Mouse (Mus musculus) brain, adult 2 months (tissue): ENCODE measurements around the gene Gm28051.
A peak's percentile ranks its signal among the peaks of the same experiment; 100 is the strongest.

Source experiments
- DNase-seq: peaks from one replicate; pipeline ENCODE4 v3.0.0; 2011; ENCODE audit warnings: low read depth, low spot score

Gene Gm28051

DNA sequence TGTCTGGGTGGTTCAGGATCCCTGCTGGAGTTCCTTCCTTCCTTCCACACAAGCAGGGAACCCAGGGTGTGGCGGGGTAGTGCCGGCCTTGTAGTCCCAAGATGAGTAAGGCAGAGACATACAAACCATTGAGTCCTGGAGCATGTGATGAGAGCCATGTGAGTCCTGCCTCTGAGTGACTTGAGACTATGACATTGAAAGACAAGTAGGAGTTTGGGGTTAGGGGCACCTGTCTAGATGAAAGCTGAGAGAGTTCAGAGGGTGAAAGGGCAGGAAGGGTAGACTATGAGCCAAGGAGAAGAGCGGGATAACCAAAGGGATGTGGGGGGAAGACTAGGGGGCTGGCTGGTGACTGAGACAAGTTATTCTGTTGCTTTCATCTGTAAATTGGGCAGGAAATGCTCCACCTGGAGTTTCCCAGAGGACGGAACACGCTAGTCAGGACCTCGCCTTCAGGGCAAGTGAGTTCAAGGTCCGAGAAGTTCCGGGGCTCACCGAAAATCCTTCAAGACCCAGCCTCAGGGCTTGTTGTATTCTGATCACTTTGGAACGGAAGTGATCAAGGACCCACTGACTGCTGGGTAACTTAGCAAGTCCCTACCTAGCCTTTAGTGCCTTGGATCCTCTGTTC lies 50.6 kb downstream of the Gm28051 start:
- DNase-seq = no peak

DNA sequence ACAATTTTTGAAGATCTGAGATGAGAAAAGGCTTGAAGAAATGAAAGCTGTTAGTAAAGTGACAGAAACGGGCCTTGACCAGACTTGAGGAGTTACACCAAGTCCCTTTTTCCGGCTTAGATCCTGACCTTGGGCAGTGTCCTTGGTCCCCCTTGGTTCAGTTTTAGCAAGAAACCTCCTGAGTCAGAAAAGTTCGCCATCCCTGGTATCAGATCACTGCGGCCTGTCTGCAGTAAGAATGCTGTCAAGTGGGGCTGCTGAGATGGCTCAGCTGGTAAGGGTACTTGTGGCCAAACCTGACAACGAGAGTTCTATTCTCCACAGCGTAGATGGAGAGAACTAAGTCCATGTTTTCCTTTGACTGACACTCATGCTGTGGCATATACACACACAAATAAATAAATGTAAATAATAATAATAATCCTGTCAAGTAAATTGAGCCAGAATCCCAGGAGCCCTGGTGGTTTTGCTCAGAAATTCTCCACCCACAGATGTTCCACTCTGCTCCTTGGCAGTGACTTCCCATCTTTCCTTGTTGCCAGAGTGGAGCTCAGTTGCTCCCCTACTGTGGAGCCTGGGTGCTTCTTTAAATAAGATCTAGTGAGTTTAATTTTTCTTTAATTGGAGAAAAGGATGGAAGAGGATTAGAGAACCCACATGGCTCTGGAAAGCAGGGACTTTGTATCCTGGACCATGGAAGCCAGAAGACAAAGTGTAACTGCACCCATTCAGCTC lies 51.5 kb downstream of the Gm28051 start:
- peak; percentile 72 for DNase-seq

DNA sequence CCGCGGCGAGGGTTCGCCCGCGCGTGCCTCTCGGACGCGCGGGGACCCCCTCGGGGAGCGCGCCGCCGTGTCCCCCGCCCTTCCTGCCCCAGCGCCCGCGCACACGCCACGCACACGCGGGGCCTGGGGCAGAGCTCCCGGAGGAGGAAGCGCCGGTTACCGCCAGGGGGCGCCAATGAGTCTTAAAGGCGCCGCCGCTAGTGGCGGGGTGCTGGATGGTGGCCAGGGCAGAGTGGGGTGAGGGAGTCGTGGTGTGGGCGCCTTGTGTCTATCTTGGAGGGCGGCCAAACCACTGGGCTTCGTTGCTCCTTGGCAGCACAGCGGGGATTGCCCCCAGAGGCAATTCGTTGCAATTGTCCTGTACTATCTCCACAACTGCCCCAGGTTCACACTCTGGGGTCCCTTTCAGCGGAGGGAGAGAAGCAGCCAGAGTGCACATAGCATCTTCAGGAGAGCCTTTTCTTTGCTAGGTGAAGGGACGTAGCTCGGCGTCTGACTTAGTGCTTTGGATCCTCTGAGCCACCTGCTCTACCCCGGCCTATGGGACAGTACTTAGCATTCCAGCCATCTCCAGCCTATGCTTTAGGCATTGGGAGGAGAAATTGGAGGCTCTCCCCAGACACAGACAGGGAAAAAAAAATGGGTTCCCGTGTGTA lies 52.2 kb downstream of the Gm28051 start:
- DNase-seq = peak; percentile 93

DNA sequence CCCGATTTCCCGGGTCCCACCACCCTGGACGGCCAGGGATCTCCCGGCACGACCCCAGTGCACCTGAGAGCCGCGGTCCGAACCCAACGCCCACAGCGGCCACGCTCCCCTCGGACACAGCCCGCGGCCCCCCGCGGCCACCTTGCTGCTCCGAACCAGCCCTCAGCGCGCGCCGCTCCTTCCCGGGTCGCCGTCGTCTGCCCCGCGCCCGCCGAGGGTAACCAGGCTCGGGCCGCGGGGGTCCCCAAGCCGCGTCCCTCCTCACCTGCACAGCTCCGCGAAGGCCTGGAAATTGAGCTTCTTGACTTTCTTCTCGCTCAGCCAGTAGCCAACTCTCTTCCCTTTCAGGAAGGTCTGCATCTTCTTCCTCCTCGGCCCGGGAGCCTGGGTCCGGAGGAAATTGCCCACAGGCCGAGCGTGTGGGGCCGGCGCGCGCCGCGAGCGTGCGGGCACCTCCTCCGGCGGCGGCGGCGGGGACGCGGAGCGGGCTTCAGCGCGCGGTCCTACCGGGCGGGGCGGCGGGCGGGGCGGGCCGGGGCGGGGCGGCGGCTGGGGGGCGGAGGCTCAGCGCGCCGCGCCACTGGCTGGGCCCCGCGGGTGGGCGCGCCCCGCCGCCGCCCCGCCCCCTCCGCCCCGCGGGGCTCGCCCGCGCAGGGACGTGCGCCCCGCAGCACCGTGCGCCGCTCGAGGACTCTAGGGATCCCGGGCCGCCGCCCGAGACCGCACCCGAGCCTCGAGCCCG lies 52.9 kb downstream of the Gm28051 start, which contains the start of gene Itpk1:
Gene Itpk1 (minus strand): TSS at position 474 of the 742 bp plus-strand sequence.
- peak; percentile 77 for DNase-seq

DNA sequence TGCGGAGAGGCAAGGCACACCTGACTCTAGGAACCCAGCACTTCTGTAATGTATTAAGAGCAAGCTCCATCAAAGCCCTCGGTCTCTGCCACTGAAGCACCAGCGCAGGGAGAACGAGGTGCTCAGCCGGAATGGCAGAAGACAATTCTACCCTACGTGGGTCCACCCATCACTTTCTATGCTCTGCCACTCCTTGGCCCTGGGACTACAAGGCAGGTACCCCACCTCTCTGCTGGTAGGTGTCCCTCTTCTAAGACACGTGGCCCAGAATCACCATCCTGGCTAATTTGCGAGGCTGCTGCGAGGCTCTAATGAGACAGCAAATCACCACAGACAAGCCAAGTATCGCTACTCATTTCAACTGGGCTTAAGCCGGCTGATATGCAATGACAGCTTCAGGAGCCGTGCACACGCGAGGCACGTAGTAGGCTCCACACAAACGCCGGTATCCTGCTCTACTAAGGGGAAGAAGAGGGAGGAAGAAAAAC lies 53.6 kb downstream of the Gm28051 start:
- DNase-seq = no peak

DNA sequence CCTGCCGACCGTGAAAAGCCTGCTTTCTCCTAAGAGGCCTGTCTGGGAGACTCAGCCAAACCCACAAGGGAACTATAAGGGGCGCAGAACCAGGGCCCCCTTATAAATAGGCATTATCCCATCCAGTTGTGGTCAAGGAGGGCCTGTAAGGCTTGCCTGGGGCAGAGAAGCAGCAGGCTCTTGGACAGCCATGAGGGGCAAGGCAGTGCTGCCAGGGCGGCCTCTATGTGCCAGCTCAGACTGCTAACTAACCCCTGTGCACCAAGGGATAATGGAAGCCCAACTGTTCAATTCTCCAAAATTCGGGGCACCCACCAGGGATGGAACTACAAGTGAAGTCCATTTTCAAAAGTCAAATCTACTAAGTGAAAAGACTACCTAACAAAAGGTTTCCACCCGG lies 54.1 kb downstream of the Gm28051 start:
- DNase-seq = no peak

DNA sequence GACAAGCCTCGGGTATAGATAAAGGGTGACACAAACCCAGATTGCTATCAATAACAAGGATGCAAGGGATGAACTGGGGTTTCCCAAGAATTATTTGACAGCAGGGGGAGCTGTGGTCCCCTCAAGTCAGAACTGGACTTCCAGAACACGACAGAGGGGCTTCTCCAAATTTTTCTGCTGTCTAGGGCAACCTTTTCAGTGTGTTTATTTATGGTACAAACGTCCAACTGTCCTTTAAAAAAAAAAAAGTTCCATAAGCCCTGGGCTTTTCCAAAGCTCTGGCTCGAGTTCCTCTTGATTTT lies 54.5 kb downstream of the Gm28051 start:
- peak; percentile 80 for DNase-seq

DNA sequence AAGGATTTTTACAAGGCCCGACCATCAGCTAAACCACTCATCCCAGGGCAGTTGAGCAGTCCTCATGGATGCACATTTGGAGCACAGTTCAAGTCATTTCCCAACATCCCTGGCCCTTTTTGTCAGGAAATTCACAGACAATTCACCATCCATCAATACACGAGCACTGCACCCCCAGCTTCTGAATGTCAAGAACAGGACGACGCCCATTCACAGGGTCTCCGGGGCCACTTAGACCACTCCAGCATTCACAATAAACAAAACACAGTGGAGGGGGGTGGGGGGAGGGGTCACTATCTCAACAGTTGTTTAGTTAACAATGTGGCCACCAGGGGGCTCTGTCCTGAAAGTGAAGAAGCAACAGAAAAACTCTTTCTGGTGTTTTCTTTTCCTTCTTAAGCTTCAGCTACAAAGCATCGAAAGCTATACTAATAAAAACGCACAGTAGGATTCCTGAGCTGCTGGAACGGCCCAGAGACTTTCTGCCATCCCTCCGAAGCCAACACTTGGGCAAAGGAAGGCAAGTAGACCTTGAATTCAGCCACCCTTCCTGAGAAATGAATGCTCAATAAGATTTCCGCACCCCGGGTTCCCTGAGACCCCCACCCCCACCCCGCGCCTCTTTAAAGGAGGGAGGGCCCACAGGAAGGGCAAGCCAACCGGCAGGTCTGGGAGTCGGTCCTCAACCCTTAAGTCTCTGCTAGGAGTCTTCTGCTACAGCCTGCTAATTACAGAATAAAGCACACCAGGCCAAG lies 55.0 kb downstream of the Gm28051 start:
- DNase-seq = peak; percentile 93

DNA sequence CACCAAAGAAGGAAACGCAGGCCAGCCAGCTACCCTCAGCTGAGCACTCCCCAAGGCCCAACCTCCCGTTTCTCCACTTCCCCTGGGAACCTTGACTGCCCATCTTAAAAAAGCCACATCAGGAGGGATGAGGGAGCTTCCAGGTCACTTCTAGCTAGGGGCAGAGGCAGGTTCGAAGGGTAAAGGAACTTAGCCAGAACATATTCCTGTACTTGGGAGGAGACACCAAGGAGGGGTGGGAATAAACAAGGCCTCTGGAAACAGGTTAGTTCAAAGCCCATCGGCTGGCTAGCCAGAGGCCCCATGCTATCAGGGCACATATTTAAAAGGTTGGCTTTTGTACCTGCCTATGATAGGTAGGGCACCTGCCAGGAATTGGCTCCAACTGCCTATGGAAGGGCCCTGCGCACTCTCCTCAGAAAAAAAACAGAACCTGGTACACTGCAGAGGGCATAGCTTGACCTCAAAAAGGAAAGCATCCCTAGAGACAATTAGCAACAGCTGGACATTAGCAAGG lies 55.8 kb downstream of the Gm28051 start:
- DNase-seq = no peak

DNA sequence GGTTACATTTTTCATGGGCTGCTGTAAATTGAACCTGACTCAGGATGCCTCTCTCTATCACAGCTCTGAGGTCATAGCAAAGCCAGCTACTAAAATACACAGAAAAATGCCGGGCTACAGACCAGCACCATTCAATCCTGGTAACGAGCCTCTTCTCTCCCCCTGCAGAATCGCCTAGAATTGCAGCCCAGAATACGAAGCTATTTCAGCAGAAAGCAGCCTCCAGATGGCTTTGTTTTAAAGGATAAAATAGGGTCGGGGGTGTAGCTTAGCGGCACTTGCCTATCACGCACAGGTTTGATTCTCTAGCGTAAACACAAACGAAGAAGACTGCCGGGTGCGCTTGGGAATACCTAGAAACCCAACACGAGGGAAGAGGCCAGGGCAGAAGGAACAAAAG lies 57.1 kb downstream of the Gm28051 start:
- peak; percentile 59 for DNase-seq

DNA sequence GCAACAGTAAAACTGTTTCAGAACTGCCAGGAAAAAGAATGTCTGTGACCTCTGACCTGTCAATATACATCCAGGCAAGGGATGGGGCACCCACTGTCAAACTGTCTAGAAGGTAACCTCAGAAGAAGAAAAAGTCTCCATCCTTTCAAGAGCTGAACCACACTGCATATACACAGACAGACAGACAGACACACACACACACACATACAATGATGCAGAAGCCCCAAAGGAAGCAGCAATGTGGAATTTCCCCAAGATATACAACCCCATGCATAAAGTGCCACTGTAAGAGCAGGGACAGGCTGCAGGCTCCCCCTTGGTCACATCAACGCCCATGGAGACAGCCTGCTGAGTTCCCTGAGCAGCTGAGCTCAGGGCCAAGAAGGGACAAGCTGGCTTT lies 58.4 kb downstream of the Gm28051 start:
- no peak for DNase-seq

DNA sequence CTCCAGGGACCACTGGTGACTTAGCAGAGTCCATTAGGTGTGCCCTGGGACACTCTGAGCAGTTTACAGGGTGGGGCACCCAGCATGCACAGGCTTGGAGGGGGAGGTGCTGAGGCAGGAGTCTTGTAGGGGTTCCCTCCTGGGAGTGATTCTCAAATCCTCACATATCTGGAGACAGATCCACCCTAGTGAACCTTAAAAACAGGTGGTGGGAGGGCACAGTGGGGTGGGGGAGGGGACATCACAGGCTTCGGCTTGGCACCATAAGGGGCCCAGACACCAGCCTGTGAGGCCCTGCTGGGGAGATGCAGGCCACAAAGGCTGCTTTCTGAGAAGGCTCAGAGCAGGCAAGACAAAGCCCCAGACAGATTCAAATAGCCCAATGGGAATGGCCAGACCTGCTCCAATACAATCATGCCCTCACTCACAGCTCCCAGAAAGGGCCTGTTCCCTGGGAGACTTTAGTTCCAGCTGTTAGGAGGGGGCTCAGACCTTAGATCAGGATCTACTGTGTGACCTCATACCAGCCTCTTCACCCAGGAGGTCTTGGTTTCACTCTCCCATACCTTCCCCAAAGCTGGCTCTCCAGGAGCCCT lies 59.4 kb downstream of the Gm28051 start:
- DNase-seq = peak; percentile 61

DNA sequence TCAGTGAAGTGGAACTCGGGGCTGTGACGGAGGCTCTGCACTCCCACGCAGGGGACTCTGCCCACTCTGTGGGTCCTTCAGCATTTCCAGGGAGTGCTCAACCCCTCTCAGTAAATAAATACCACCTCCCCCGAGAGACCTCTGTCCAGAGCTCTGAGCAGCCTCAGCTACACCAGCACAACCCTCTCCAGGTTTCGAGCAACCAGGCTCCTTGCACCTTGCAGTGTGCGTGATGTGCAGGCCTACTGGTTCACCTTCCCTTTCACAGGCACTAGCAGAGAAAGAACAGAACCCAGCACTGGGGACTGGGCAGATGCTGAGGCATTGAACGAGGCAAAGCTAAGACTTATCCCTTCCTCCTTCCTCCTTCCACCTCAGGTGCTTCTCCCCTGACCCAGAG lies 60.2 kb downstream of the Gm28051 start:
- DNase-seq = no peak

DNA sequence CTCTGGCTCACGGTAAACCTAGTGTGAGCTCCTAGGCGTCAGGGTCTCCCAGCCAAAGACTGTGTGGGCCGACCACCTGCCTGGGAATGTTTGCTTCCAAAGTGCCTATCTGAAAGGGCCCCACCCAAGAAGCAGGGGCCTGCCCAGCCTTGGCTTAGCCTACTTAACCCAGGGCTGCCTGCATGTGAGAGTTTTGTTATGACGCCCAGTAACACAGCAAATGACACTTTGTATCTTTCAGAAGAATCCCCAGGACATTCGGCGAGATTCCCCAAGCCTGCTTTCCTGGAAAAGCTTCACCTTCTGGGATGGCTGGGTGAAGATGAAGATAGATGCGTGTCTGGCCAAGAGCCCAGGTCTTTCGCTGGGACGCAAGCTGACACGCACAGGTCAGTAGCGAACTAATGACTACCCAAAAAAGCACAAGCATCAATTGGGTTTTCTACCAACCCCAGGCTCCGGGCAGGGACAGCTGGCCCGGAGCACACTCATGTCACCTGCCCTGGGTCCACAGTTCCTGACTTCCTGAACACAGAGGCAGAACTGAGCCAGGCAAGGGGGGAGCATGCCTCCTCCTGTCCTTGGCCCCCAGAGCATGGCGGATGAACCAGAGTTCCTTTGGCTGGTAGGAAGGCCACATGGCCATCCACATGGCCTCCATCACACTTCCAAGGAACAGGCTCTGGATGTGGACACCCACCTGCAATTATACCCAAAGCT lies 60.8 kb downstream of the Gm28051 start:
- DNase-seq = peak; percentile 63

DNA sequence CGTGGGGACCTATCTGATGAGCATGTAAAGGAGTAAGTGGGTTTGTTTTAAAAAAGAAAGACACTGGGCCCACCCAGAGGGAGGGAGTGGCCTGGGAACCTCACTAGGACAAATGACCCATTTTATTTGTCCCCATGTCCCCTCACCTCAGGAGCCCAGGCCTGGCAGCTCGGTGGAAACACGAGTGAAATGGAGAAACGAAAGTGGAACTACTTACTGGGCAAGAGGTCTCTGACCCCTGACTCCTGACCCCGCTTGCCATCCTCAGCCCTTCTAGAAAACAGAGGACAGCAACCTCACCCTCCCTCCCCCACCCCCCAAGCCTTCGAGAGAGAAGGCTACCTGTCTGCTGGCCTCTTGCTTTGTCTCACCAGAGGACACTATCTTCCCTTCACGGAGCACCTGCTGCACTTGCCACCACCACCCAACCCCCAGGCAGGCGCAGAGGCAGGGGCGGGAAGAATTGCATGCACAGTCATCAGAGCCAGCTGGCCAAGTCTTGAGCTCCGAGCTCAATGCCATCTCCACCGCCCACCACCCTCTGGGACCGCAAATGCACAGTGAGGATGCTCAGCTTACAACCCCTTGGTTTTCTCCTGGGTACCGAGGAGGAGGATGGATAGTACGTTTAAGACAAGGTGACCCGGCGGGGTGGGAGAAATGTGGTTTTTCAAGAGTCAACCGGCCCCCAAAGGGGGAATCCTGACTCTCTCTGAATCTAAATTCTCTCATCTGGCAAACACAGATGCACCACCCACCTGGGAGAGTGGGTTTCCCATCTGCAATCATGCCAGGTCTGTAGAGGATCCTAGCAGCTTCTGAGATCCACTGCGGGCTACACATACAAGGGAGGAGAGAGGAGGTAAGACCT lies 62.0 kb downstream of the Gm28051 start:
- peak; percentile 93 for DNase-seq

DNA sequence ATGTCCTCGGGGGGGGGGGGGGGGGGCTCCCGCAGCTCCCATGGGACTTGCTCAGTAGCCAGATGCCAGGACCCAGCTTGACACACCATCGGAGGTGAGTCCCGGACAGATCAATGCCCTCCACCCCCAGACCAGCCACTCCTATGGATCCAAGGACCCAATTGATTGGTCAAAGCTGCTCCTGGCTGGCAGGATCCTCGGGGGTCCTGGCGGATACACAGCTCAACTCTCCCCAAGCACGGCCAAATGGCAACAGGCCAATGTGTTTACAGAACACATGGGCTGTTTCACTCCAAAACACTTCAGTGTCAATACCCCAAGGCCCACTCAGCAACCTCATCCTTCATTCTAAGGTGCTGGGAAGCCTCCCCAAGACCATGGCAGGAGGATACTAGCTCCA lies 65.8 kb downstream of the Gm28051 start:
- no peak for DNase-seq

DNA sequence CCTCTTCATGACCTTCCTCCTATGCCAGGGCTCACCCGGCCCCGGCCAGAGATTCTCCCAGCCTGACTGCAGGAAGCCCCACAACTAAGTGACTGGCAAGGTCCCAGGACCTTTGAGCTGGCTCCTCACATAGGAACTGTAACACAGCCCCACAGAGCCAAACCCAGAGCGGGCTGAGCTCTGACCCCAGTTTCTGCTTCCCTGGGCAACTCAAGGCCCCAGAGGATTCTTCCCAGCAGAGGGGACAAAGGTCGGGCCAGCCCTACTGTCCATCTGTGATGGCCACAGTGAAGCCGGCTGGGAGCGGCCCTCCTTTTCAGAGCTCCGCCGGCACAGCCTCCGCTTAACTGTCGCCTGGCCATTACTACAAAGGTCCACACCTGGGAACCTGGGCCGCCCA lies 66.4 kb downstream of the Gm28051 start:
- DNase-seq = no peak

DNA sequence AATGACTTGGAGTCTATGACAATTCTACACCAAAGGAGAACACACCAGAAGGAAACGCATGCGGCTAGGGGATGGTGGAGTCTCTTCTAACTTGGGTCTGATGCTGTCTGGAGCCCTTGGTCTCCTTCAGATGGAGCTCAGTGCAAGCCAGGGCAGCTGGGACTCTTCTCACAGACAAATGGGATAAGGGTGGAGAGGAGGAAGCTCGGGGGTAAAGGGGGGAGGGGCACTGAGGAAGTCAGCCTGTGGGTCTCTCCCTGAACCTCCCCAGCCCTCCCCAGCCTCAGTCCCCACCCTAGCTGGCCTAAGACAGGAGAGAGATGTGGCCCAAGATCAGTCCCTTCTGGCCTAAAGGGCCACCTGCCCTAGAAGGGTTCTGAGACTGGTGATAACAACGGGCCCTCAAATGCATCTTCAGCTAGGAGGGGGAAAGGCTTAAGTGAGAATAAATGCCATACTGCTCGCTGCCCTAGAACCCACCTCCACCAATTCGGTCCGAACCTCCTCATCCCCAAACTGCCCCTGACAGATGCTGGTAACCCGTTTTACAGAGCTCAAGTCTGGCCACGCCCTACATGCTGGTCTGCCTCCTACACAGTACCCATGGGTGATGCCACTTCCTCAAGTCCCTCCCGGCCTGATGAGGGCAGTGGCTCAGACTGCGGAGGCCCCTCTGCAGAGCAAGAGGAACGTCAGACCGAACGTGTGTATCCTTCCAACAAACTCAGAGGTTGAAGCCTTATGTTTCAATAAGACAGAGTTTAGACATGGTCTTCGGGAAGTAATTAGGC lies 67.6 kb downstream of the Gm28051 start:
- DNase-seq = no peak
